Mouse (Mus musculus): Measurements from ENCODE around the gene A930017K11Rik.

Gene A930017K11Rik

DNA sequence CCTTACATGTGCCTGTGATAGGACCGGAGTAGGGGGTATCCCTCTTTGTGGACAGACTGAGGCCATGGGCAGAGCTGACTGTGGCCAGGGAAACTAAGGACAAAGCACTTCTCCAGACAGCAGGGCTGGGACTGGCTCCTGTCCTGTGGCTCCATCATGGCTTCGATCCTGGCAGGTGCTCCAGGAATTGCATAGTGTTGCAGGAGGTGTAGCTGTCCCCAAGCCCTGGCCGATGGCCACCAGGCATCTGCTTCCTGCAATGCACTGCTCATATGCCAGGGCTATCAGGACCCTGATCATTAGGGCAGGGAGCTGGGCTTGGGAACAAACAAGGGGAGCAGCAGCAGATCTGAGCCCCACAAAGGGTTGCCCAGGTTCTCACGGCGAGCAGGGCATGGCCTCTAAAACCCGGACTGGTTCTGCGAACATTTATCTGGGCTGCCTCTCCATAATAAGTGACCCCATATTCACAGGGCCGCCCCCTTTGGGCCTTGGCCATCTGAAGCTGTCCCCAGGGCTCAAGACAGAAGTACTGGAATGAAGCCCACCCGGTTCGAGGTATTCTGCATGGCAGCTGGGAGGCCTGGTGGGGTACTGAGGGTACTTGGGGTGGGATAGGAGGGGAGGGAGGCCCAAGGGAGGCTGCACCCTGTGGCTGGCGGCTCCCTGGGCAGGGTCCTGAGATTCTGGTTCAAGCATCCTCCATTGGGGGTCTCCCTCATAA lies 6.6 kb upstream of the A930017K11Rik start:
- DNase-seq (ENCODE audit: low read depth, low spot score), result no peak

DNA sequence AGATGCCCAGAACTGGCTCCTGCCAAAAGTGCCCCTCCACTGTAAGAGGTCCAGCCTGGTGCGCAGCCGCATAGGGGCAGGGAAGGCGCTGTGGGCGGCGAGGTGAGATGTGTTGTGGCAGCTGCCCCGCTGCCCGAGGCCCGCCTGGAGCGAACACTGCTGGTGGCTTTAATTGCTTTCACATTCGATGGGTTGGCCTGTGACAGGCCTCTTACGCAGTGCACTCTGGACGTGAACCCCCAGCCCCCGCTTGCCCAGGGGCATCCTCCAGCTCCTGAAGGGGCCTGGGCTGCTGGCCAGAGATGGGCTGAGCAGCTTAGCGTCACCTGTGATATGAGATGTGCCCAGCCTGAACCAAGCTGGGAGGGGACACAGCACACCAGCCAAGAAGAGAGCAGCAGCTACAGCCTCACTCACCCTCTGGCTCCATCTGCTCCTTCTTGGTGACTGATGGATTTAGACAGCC lies 5.3 kb upstream of the A930017K11Rik start:
- no peak for DNase-seq (ENCODE audit: low read depth, low spot score)

DNA sequence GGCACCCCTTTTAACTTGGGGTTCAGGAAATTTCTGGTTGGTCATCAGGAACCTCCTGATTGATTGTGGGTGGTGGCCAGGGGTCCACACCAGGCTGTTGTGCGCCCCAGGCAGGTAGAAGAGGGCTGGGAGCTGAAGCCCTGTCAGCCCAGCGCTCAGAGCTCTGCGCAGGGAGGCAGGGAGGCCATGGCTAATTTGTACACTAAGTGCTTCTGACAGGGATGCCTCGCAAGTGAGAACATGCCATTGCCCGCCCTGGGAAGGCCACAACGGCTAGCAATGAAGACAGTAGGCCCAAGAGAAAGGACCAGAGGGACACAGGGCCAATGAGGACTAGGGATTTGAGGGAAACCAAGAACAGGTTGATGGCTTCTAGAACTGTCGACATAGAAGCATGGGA lies 4.3 kb upstream of the A930017K11Rik start:
- no peak for DNase-seq (ENCODE audit: low read depth, low spot score)

DNA sequence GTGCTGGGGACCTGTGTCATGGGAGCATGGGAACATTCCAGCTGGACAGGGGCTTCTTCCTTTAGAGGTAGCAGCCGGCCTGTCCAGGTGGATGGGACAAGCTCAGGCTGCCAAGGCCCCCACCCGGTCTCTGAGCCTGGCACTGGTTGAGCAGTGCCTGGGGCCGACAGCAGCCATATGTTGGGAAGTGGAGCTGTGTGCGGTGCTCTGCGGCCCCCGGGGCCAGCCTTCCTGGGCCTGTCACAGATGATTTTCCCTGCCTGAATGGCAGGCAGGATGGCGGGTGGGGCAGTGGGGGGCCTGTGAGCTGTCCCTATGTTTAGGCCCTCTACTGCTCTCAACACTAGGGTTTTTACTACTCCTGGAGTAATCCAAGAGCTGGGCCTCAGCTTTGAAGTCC lies 3.8 kb upstream of the A930017K11Rik start:
- DNase-seq (ENCODE audit: low read depth, low spot score), result no peak

DNA sequence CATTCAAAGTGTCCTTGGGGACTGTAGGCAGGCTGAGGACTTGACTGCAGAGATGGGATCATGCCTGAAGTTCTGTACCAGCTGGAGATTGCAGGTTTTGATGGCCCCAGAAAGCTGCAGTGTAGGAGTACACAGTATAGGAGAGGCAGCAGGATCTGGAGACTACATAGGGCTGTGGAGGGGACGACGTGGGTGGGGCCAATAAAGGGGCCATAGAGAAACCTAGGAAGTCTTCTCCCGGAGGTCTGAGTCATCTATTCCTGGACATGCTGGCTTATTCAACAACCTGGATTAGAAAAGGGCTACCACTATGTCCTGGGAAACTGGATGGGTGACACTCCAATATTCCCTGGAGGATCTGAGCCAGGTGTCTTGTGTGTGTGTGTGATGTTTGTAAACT lies 3.4 kb upstream of the A930017K11Rik start:
- no peak for DNase-seq (ENCODE audit: low read depth, low spot score)

DNA sequence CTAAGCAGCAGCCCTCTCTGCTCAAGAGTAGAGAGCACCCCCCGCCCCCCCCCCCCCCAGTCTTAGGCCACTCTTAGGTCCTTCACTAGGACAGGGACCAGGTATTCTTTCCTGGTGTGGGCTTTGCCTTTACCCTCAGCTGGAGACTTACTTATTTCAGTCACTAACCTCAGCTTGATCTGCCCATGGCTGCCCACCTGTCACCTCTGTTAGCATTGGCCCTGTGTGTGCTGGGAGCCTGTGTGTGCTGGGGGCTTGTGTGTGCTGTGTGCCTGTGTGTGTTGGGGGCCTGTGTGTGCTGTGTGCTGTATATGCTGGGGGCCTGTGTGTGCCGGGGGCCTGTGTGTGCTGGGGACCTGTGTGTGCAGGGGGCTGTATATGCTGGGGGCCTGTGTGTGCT lies 2.3 kb upstream of the A930017K11Rik start:
- DNase-seq (ENCODE audit: low read depth, low spot score), result no peak

DNA sequence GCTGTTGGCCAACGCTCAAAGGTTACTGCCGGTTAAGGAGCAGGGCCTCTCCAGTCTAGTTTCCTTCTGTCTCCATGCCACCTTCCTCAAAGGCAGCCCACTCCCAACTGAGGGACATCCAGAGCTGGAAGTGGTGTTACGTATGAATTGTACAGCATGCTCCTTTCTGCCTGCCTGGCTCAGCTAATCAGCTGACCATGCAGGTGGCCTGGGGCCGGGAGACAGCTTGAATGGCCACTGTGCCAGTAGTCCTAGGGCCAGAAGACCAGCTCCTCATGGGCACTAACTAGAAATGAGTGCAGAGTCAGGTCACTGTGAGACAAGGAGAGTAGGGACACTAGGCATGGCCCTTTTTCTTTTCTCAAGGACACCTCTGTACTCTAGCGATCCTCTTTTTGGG lies 796 bp upstream of the A930017K11Rik start:
- DNase-seq (ENCODE audit: low read depth, low spot score), result no peak

DNA sequence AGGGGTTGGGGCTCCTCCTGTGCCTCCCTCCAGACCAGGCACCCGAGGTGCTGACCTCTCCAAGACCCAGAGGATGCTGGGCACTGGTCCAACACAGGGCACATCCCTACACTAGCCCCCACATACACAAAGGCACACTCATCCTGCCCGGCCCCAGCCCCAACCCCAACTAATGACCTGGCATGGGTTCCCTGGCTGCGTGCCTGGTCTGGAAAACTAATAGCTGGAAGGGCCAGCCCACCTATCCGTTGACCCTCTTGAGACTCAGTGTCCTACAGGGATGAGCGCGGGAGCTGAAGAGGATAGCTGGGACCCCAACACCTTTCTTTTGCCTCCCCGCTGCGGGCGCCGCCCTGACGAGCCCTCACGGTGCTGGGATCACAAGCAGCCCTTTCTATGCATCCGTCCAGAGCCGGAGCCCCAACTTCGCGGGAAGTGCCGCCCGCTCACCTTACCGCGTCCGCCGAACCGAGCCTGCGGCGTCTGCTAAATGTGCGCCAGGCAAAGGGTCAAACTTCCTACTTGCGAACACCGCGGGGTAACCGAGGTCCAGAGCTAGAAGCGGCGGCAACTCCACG lies 1.1 kb downstream of the A930017K11Rik start:
- DNase-seq (ENCODE audit: low read depth, low spot score), result no peak

DNA sequence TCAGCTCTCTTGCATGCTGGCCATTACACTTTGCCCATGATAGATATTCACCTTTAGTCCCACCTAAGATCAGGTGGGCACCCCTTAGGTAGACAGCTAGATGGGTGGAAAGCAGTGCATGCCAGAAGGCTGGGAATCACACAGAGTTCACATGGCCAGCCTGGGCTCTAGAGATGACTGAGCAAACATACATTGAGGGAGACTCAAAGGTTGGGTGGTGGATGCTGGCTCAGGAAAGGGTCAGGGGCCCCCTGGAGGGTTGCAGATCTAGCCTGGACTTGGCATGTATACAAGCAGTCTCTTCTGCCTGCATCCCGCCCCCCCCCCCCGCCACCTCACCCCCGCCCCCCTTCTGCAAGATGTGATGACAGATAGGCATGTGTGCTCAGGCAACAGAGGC lies 1.7 kb downstream of the A930017K11Rik start:
- no peak for DNase-seq (ENCODE audit: low read depth, low spot score)

DNA sequence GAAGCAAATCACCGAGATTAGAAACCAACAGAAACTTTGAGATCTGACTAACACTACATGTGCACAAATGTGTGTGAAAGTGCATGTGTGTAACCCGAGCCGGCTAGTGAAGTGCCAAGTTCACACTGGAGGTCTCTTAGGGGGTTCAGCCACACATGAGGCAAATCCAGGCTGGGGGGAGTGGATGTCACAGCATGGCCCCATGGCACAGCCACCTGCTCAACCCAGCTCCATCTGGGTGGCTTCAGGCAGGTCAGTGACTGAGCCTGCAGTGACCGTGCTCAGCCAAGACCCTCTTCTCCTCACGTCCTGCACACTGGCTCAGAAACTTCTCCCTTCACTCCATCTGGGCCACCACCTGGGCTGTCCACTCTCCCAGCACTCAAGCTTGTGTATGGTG lies 2.4 kb downstream of the A930017K11Rik start:
- no peak for DNase-seq (ENCODE audit: low read depth, low spot score)

DNA sequence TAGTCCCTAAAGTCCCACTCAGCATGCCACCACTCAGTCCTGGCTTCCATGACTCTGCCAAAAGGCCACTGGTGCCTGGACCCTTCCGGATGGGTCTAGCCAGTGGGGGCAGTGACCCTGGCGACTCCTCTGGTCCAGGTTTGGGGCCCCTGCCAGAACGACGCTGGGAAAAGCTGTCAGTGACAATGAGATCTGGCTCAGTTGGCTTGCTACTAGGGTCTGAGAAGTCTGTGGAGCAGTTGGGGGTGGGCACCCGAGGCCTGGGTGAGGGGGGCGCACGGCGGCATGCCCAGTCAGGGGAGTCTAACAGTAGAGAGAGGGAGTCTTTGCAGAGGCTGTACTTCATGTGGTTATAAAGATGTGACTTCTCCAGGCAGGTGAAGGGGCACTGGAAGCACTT lies 4.3 kb downstream of the A930017K11Rik start:
- DNase-seq (ENCODE audit: low read depth, low spot score), result no peak

DNA sequence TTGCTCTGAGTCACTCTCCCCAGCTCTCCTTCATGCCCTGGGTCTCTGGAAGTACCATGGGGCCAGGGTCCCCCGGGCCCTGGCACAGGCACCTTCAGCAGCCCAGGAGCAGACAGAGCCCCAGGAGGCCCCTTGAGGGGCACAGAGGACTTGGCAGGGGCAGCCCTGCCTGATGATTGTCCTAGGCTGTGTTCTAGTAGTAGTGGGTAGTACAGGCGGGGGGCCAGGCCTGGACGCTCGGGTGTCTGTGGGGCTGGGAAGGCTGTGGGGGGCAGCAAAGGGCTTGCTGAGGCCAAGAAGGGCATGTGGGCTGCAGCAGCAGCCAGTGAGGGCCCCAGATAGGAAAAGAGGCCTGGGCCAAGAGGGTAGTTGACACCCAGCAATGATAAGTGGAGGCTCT lies 4.8 kb downstream of the A930017K11Rik start:
- no peak for DNase-seq (ENCODE audit: low read depth, low spot score)

DNA sequence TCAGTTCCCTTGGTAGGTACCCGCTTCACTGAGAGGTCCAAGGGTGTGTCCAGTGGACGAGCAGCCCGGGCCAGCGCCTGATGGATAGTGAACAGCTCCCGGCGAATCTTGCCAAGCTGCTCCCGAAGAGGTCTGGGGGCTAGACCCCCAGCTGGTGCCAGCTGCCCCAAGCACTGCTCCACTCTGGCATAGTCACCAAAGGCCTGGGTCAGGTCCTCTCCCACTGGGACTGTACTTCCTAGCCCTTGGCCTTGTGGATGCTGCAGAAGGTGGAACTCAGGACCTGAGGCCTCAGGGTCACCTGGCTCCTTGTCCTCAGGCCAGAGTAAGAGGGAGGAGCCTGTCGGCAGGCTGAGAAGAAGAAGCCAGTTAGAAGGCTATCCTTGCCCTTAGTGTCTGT lies 5.5 kb downstream of the A930017K11Rik start:
- no peak for DNase-seq (ENCODE audit: low read depth, low spot score)

DNA sequence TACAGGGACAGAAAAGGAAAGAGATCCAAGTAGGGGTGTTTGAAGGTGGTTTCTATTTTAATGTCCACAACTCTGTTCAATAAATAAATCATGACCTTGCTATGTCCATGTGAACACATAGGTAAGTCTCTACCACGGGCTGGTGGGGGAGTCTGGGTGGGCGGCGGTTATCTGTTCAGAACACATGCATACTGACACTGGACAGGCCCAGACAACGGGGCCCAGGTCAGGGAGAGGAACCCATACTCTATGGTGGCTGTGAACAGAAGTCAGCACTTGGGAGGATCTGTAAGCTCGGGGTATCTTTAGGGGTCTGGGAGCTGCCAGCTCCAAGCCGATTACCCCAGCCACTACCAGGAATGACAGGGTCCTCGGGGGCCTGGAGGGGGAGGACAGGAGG lies 6.0 kb downstream of the A930017K11Rik start:
- DNase-seq (ENCODE audit: low read depth, low spot score), result no peak

DNA sequence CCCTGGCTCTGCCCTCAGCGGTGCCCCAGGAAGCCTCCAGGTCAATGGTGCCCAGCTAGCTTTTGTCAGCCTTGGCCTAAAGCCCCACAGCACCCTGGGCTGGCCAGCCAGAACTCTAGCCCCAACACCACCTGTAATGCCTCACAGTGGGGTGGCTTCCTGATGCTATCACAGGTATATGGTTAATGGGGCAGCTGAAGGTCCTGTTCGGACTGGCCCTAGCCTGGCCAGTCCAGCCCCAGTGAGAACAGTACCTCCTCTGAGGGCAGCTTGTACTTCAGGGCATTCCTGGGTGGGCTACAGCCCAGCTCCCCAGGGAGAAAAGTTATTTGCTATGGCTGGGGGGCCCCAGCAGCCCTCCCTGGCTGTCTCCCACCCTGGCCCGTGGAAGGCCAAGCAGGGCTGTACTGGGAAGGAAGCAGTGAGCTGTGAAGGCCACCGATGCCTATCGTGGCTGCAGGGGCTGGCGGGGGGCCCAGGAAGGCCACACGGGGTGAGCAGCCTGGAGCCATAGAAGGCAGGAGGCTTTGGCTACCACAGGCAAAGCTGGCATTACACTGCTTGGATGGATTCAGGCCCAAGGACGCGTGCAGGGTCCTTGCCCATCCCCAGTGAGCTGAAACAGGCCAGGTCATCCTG lies 6.7 kb downstream of the A930017K11Rik start:
- no peak for DNase-seq (ENCODE audit: low read depth, low spot score)

DNA sequence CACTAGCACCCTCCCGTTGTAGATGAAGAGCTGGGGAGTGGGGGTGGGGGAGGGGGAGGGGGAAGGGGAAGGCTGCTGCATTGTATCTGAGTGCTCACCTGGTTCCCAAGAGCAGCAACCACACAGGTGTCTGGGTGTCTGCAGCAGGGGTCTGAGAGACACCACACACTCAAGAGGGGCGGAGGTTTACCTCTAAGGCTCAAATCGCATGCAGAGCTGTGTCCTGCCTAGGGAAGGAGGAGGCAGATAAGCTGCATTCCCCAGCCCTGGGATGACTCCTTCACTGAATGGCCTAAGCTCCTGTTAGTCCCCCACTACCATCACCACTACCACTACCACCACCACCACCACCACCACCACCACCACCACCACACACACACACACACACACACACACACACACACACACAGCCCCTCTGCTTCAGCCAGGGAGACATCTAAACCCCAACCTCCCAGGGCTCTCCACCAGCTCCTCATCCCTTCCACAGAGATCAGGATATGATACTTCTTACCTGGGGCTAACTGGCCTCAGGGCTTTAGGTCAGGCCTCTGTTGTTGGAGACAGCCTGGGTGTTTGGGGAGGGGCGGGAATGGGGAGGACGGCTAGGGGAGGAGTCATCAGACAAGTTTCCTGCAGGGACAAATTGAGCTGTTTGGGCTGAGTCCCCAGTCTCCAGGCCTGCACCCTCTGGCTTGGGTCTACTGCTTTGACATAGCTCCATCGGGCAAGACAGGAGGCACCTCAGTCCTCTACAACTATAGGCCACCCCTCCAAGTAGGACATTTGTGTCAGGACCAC lies 7.8 kb downstream of the A930017K11Rik start, which contains the start of the genes Pigq and Nhlrc4:
Gene Pigq (minus strand): TSS at position 571 of the 798 bp plus-strand sequence.
Gene Nhlrc4 (minus strand): TSS at position 596 of the 798 bp plus-strand sequence.
- no peak for DNase-seq (ENCODE audit: low read depth, low spot score)

DNA sequence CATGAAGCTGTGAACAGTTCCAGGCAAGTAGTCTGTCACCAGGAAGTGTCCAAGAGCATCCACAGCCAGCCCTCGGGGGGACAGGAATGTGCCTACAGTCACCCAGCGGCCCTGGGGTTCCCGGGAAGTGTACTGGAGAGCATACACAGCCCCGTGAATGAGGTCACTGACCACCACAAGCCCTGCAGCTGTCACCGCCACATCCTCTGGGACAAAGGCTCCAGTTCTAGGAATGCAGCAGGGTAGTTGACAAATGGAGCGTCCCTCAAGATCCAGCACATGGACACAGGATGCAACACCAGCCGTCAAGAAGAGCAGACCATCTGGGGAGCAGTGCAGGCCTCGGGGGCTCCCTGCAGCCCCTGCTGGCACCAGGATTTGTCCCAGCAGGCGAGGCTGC lies 8.6 kb downstream of the A930017K11Rik start:
- no peak for DNase-seq (ENCODE audit: low read depth, low spot score)

DNA sequence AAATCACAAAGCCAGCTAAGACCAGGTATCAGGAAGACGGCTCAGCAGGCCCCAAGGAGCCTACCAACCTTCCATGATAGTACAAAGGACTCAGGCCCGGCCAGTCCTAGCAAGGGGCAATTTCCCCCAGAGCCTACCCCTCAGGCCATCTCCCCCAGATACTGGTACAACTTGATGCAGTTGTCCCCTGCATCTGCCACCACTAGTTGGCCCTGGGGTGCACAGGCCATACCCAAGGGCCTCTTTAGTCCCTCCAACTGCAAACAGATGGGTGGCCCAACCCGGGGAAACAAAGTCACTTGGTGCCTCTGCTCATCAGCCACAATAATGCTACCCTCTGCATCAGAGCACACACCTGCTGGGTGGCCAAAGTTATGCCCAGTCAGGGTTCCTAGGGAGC lies 9.1 kb downstream of the A930017K11Rik start:
- DNase-seq (ENCODE audit: low read depth, low spot score), result no peak

DNA sequence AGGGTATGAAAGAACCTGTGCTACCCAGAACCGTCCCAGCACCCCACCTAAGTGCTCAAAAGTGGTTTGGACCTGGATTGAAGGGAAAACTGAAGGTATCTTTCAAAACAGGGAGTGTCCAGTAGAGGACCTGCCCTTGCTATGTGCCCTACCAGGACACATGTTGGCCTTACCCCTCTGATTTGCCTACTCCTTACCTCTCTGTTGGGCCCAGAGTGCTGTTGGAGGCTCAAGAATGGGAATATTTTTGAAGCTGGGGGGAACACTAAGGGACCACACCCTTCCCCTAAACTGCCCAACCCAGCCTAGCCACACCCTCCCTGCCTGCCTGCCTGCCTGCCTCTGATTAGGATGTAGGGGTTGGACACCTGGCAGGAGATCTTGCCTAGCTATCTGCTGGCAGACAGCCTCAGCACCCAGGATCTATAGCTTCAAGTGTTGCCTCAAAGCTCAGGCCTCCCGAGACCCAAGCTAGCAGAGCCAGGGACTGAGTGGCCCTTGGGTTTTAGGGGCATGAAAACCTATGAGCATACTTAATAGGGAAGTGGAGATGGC lies 9.7 kb downstream of the A930017K11Rik start:
- no peak for DNase-seq (ENCODE audit: low read depth, low spot score)

DNA sequence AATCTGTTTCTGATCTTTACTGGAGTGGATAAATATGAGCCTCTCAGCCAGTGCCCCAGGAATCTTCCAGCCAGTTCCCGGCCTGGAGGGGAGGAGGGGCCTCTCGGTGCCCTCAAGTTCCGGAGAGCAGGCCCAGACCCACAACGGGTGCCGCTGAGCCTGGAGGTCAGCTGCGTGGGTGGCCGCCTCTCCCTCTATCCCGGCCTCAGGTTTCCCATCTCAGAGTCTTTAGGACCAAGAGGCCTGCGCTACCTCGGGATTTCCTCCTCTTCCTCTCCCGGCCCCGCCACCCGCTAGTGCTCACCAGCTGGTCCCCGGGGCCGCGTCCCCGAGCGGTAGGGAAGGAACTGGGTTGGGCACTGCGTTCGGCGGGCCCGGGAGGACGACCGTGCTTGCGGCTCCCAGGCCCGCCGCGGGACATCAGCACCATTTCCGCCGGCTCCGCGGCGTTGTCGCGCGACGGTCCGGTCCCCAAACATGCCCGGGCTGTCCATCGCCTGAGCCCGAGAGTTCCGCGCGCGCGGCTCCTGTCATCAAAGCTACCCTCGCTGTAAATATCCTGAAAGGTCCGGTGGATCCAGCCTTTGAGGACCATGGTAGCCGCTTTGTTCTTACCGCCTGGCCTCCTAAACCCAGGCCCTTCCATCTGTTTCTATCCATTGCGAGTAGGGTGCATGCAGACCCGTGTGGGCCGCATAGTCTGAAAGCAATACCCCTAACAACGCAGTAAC lies 10.7 kb downstream of the A930017K11Rik start:
- peak; percentile 64 for DNase-seq (ENCODE audit: low read depth, low spot score)

DNA sequence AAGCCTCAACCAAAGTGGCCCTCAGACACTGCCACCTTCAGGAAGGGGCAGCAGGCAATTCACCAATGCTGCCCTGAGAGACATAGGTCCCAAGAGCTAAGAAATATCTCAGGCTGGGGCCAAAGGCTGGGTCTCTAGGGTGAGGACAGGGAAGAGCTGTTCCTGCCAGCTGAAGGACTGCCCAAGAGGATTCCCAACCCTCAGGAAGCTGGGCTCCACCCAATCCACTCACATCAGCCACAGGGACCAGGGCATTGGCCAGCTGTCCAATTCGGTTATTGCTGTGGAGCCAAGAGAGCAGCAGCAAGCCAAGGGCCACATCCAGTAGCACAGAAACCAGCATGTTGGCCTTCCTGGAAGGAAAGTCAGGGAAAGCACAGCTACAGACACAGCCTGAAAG lies 17.8 kb downstream of the A930017K11Rik start:
- DNase-seq (ENCODE audit: low read depth, low spot score), result no peak
